Mouse (Mus musculus) gastrocnemius, postnatal 36 days (tissue): ENCODE measurements around the gene Ogt. TPM values are rescaled to one million over a fixed set of nuclear protein-coding genes. Genes with fewer than 3 reads are reported as not detected.

Source experiments
- DNase-seq, 2 experiments: peaks; one replicate each; pipeline ENCODE4 v3.0.0; 2022
- intact Hi-C: fragments of 180-260 bp; cut with DNase I; formaldehyde crosslinking; loops from one replicate; pipeline ENCODE4 v1.15.1; 2025
- long read RNA-seq, 2 experiments: library from polyadenylated mRNA; stranded (forward); transcript quantifications; one replicate each; pipeline ENCODE4 v2.0.0; 2021
- total RNA-seq, 2 experiments: library from RNA; stranded (reverse); gene quantifications; 2 replicates each; pipeline ENCODE4 v1.2.3; 2021

Gene Ogt
- 10 to 100 TPM; 59.2 to 64.7 TPM for total RNA-seq
- long read RNA-seq, experiment 1, full-length matches to known transcripts, result 1 of 9 reads
- long read RNA-seq, experiment 1, partial matches to known transcripts, result 6 of 9 reads
- long read RNA-seq, experiment 1, other reads (novel, unspliced or antisense), result 2 of 9 reads
- long read RNA-seq, experiment 2, full-length matches to known transcripts, result 2 of 15 reads
- long read RNA-seq, experiment 2, partial matches to known transcripts, result 10 of 15 reads
- long read RNA-seq, experiment 2, other reads (novel, unspliced or antisense), result 3 of 15 reads

GRCm38 (mm10) chrX:101639741-101640166, at the start of gene Ogt:
Gene Ogt, plus strand, starts transcription at chrX:101640060.
- intact Hi-C loops, result no loop called here
- DNase-seq, result peak; percentile 79 to 81

- intact Hi-C loops, result loop anchor here (10.0 kb wide), 1 partner anchor 149 kb away; no protein-coding TSS in a partner anchor
- no peak for DNase-seq
Observed at GRCm38 (mm10) chrX:101616183-101616582, 23.7 kb upstream of the Ogt start.

- DNase-seq, result no peak
- intact Hi-C loops, result loop anchor here (10.0 kb wide), 1 partner anchor 147 kb away; no protein-coding TSS in a partner anchor
Observed at GRCm38 (mm10) chrX:101617889-101618288, 22.0 kb upstream of the Ogt start.

- DNase-seq, result no peak
- intact Hi-C loops, result no loop called here
Observed at GRCm38 (mm10) chrX:101620317-101620716, 19.5 kb upstream of the Ogt start.

- intact Hi-C loops, result no loop called here
Observed at GRCm38 (mm10) chrX:101622539-101622938, 17.3 kb upstream of the Ogt start.

GRCm38 (mm10) chrX:101636821-101637525, 2.9 kb upstream of the Ogt start:
- DNase-seq, result no peak
- intact Hi-C loops, result no loop called here

More at GRCm38 (mm10) chrX:101622539-101622938, 17.3 kb upstream of the Ogt start:
- DNase-seq, result no peak

- no peak for DNase-seq
- intact Hi-C loops, result no loop called here
Observed at GRCm38 (mm10) chrX:101638856-101639255, 1.0 kb upstream of the Ogt start.

GRCm38 (mm10) chrX:101639306-101639705, 554 bp upstream of the Ogt start:
- intact Hi-C loops, result no loop called here
- no peak for DNase-seq

- intact Hi-C loops, result no loop called here
- DNase-seq, result peak; percentile 14 to 31
Observed at GRCm38 (mm10) chrX:101640194-101641160, 617 bp downstream of the Ogt start.

GRCm38 (mm10) chrX:101641161-101641530, 1.3 kb downstream of the Ogt start:
- DNase-seq, result no peak
- intact Hi-C loops, result no loop called here

GRCm38 (mm10) chrX:101642091-101642490, 2.2 kb downstream of the Ogt start:
- intact Hi-C loops, result no loop called here
- no peak for DNase-seq

GRCm38 (mm10) chrX:101645286-101645685, 5.4 kb downstream of the Ogt start:
- intact Hi-C loops, result no loop called here
- no peak for DNase-seq

- no peak for DNase-seq
- intact Hi-C loops, result no loop called here
Observed at GRCm38 (mm10) chrX:101646621-101647020, 6.8 kb downstream of the Ogt start.

GRCm38 (mm10) chrX:101695686-101696085, 55.8 kb downstream of the Ogt start:
- no peak for DNase-seq
- intact Hi-C loops, result no loop called here

GRCm38 (mm10) chrX:101697537-101697936, 57.7 kb downstream of the Ogt start:
- no peak for DNase-seq
- intact Hi-C loops, result no loop called here

GRCm38 (mm10) chrX:101698232-101698631, 58.4 kb downstream of the Ogt start:
- intact Hi-C loops, result no loop called here

GRCm38 (mm10) chrX:101705111-101705510, 65.3 kb downstream of the Ogt start:
- intact Hi-C loops, result no loop called here
- DNase-seq, result no peak

More at GRCm38 (mm10) chrX:101698232-101698631, 58.4 kb downstream of the Ogt start:
- no peak for DNase-seq

- no peak for DNase-seq
- intact Hi-C loops, result no loop called here
Observed at GRCm38 (mm10) chrX:101720401-101720800, 80.5 kb downstream of the Ogt start.

- no peak for DNase-seq
- intact Hi-C loops, result no loop called here
Observed at GRCm38 (mm10) chrX:101730010-101730409, 90.2 kb downstream of the Ogt start.

- DNase-seq, result no peak
- intact Hi-C loops, result no loop called here
Observed at GRCm38 (mm10) chrX:101732644-101733043, 92.8 kb downstream of the Ogt start.

- DNase-seq, result no peak
- intact Hi-C loops, result no loop called here
Observed at GRCm38 (mm10) chrX:101733288-101733687, 93.4 kb downstream of the Ogt start.
